Mouse (Mus musculus): ENCODE measurements around the gene Fmo5.

Fmo5 gene

DNA sequence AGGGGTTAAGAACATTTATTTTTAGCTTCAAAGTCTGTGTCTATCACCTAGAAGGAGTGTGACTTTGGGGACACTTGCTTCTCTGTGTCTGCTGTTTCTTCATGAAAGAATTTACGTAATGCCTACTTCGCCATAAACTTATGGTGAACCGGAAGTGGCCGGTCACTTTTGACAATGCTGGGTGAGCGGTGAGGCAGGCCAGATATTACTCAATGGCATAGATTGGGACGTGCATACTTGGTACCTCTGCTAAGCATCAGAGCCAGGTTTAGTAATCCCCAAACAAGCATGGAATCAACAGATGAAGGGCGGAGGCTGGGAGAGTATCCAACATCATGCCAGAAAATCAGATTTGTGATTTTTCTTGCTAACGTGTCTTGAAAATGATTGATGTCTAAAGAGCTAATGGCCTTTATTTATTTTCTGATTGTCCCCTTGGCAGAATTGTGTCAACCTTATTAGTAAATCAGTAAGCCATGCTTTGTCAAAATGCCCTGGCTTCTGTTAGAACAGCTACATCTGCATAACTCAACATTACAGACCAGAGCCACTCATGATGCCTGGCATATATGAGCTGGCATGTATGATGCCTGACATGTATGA, 2.8 kb downstream of the Fmo5 start:
- no peak for DNase-seq (ENCODE audit: low read depth, low spot score)

DNA sequence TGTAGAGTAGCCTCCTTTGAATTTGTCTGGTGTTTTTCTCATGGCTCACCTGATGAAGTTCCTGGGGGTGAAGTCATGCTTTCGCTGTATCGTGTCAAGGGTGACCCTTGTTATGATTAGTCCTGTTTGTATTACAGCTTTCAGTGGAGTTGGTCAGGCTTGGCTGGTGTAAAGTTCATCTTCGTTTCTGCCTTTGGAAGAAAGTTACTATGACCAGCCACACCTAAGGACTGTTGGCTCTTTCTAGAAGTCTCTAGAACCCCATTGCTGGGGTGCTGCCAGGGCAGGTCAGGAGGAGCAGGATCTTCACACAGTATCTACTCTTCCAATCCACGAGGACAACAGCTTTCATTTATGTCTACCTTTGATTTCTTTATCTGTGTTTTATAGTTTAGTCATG, 4.9 kb downstream of the Fmo5 start:
- no peak for DNase-seq (ENCODE audit: low read depth, low spot score)

DNA sequence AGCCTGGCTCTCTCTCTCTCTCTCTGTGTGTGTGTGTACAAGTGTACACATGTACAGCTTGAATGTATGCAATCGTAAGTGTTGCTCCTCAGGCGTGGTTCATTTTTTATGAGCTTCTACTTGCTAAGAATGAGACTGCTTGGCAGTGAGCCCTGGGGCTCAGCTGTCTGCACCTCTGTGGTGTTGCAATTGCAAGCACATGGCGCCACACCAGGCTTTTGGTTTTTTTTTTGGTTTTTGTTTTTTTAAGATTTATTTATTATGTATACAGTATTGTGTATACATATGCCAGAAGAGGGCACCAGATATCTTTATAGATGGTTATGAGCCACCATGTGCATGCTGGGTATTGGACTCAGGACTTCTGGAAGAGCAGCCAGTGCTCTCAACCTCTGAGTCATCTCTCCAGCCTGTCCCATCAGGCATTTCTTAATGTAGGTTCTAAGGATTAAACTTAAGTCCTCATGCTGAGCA, 5.7 kb downstream of the Fmo5 start:
- DNase-seq (ENCODE audit: low read depth, low spot score): no peak

DNA sequence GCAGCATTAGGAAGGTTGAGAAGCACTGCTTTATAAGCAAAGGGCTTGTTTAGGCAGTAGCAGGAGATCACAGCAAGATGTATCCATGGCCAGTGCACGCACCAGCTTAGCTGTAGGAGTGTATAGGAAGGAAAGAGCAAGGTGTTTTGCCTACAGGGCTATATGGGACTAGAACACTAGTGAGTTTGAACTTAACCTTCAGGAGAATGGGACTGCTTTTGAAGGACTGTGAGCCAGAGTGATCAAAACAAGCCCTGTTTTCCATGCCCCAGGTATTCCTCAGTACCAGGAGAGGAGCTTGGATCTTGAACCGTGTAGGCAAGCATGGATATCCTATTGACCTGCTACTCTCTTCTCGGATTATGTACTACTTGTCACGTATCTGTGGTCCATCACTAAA, 12.8 kb downstream of the Fmo5 start:
- no peak for DNase-seq (ENCODE audit: low read depth, low spot score)

DNA sequence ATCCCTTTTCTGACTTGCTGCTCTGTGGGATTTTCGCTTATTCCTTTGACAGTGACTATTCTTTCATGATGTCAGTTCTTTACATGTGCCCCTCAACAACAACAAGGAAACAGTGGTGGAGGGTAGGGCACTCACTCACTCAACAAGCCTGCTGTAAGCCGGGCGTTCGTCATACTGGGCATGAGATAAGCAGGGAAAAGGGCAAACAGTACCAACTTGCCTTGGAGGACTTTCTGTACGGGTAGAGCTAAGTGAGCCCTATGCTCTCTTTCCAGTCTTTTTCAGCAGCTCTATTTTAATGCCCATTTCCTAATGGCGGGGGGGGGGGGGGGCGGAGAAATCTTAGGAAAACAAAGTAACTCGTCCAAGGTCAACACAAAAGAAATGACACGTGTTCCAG, 13.4 kb downstream of the Fmo5 start:
- no peak for DNase-seq (ENCODE audit: low read depth, low spot score)

DNA sequence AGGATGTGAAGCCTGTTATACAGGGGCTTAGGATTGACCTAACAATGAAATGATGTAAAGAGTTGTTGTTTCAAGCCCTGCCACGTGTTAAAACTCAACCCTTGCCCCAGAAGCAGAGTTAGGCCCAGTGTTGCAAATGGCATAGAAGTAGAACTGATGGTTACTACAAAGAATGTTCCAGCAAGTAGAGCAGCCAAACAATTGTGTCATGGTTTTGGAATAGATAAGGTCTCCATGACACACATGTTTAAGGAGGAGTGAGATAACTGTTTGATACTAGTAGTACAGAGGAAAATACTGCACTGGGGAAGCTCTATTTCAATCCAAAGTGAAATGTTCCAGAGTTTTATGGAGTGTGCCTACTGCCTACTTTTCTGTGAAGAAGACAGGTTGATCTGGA, 19.9 kb downstream of the Fmo5 start:
- no peak for DNase-seq (ENCODE audit: low read depth, low spot score)

DNA sequence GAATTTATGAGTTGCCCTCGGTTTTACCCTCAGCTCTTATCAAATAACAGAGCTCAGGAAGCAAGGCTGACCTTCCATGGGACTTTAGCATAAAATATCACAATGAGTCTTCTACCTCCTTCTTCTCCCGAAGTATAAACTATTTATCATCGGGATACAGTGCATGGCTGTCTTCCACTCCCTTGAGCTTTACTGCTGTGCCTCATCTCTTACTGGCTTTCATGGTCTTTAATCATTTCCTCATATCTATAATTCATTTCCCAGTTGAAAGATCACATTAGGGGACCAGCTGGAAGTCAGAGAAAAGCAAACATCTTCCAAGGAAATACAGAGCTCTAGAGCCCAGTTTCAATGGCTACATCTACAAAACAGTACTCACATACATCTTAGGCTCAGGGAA, 20.4 kb downstream of the Fmo5 start:
- no peak for DNase-seq (ENCODE audit: low read depth, low spot score)

DNA sequence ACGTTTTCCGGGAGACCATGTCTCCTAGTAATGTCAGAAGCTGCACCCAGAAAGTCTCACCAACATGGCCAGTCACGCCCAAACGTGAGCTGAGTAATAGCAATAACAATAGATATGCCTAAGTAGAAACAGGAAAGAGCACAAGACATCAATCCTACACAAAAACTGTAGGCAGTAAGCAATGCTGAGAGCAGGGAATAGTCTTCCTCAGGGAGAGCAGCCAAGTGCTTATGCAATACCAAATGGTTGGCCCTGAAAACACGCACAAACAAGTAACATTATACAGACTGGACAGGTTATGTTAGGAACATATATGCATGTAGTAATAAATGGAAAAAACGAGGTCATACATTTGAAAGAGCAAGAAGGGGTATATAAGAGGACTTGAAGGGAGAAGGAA, 20.9 kb downstream of the Fmo5 start:
- no peak for DNase-seq (ENCODE audit: low read depth, low spot score)

DNA sequence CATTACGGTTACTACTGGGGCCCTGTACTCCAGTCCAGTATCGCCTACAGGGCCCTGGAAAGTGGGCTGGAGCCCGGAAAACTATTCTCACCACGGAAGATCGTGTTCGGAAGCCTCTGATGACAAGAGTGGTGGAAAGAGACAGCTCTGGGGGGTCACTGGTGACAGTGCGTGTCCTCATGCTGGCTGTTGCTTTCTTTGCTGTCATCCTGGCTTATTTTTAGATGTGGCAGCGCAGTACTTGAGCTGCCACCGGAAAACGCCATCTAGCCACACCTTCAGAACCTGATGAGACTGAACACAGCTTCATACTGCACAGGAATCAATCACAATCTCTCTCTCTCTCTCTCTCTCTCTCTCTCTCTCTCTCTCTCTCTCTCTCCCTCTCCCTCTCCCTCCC, 23.0 kb downstream of the Fmo5 start:
- no peak for DNase-seq (ENCODE audit: low read depth, low spot score)

DNA sequence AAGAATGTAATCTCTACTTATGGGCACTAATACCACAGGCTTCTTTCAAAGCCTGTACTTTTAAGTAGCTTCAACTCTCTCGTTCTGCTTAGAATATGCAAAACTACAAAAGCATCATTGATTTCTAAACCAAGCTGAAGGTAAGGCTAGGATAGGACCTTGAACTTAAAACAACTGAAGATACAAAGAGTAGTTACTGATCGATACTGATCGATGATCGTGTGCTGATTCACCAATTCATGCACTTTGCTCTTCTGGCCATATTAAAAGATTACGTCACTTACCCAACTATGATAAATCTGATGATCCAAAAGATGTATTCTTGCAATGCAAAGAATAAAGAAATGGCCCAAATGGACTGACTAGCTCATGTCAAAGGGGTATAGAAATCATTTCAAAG, 25.2 kb downstream of the Fmo5 start:
- DNase-seq (ENCODE audit: low read depth, low spot score): no peak

DNA sequence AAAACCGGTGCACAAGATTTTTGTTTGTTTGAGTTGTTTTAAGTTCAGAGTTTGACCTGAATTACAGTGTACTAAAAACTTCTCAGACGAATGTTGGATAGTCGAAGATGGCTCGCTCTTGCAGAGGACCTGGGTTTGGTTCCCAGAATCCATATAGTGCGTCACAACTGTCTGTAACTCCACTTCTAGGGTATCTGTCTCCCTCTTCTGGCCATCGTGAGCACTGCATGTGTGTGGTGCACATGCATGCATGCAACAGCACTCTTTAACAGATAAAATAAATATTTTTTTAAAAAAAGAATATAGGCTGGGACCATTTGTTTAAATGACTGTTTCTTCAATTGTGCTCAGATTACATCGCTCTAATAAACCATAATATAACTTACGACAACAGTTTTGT, 26.3 kb downstream of the Fmo5 start:
- DNase-seq (ENCODE audit: low read depth, low spot score): no peak

DNA sequence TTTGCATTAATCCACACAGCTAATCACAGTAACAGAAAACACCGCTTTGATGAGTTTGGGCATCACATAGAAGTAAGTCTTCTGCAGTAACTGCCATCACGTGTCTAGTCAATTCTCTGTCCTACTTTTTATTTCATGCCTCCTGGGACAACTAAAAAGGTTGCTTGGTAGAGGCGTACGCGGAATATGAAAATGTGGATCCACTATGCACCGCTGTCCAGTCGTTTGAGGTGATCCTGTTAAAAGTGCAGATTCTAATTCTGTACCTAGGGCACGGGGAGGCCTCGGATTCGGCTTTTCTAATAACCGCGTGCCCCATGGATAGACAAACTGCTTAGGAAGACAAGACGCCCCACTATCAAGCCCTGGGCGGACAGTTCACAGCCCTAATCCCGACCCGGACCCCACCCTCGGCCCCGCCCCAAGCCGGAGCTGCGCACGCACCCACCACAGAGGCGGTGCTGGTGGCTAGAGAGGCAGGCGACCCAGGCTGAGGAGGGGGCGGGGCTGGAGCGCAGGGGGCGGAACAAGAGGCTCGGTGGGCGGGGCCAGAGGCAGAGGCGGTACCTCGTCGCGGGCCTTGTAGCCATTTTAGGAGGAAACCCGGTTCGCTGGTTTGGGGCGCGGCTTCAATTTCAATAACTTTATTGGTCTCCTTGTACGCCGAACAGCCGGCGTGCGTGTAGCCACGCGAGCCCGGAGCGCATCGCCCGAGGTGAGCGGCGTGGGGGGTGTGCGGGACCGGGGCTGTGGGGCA, 29.2 kb downstream of the Fmo5 start, which contains the start of gene Prkab2:
Gene Prkab2, plus strand, starts transcription at position 539 of the 757 bp plus-strand sequence.
- peak; percentile 96 for DNase-seq (ENCODE audit: low read depth, low spot score)

DNA sequence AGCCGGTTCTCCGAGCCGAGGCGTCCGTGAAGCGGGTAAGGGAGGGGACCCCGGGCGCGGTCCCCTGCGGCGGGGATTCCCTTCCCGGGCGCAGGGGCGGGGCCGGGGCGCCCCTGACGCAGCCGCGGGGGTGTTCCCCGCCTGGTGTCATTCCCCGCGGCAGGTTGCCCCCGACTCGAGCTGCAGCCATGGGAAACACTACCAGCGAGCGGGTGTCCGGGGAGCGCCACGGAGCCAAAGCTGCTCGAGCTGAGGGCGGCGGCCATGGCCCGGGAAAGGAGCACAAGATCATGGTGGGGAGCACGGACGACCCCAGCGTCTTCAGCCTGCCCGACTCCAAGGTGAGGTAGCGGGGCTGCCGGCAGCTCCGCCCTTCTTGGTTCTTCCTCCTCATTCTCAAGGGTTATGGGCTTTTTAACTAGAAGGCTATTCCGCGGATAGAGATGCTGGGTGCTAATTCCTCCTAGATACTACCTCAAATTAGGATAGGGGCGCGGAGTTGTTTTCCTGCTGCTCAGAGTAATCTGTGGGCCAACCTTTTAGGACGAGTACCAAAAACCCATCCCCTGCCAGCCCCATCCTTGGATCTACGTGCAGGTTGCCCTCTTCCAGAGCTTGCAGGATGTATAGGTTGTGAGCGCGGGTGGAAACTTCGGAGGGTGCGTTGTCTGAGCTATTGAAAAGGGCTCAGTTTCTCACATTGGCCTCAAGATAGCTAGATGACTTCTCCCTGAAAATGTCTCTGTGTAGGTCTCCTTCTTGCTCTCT, 30.0 kb downstream of the Fmo5 start:
- DNase-seq (ENCODE audit: low read depth, low spot score): no peak

DNA sequence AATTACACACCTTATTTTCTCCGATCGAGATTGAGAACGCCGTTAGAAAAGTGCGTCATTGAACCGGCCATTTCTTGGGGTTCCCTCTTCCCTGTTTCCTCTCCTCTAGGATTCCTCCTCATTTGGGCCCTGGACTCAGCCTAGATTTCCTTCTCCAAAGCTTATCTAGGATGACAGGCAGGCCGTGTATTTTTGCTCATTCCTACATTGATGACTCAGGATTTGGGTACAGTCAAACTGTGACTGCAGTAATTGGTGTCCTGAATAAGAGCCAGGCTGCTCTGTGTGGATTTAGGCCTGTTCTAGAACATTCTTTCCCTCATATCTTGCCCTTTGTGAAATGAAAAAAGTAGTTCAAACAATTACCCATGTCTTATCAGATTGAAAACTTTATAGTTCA, 31.1 kb downstream of the Fmo5 start:
- DNase-seq (ENCODE audit: low read depth, low spot score): no peak

DNA sequence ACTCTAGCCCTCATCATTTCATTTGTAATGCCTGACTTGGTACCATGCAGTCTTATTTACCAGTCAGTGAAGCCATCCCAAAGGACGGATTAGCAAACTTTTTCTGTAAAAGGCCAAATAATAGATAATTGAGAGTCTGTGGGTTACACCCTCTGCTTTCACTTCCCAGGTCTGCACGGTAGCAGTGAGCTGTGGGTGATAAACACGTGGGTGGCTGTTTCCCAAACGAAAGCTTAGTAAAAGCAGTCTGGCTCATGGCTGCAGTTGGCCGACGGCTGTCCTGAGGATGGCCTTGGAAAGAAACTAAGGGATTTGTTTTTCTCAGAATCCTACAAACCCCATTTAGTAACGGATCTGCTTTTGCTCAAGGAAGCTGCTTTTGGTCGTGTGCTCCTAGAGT, 32.6 kb downstream of the Fmo5 start:
- DNase-seq (ENCODE audit: low read depth, low spot score): no peak

DNA sequence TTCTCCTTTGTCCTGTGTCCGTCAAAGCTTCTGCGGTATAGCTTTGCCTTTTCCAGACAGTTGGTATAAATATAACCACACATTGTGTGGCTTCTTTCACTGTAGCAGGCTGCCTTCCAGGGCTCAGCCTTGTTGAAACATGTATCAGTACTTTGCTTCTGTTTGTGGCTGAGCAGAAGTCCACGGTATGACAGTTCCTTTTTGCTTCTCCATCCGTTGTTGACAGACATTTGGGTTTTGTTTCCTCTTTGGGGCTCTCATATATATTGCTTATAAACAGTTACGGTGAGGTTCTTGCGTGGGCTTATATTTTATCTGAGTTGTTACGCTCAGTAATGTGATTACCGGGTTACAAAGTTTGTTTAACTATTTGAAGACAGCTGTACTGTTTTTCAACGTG, 36.9 kb downstream of the Fmo5 start:
- no peak for DNase-seq (ENCODE audit: low read depth, low spot score)

DNA sequence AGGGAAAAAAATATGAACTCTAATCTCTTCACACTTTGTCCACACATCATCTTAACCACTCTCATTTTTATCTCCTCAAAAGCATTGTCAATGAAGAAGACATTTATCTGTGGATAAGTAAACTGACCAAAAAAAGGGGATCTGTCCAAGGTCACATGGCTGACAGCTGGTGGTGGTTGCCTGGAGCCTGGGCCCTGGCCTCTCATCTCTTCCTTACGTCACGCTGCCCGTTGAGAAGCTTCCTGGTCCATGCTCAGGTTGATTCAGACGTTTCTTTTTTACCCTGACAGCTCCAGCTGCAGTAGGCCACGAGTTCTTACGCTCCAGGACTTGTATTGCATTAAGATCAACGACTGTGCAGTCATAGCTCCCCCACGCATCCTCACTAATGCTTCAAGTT, 37.5 kb downstream of the Fmo5 start:
- DNase-seq (ENCODE audit: low read depth, low spot score): no peak

DNA sequence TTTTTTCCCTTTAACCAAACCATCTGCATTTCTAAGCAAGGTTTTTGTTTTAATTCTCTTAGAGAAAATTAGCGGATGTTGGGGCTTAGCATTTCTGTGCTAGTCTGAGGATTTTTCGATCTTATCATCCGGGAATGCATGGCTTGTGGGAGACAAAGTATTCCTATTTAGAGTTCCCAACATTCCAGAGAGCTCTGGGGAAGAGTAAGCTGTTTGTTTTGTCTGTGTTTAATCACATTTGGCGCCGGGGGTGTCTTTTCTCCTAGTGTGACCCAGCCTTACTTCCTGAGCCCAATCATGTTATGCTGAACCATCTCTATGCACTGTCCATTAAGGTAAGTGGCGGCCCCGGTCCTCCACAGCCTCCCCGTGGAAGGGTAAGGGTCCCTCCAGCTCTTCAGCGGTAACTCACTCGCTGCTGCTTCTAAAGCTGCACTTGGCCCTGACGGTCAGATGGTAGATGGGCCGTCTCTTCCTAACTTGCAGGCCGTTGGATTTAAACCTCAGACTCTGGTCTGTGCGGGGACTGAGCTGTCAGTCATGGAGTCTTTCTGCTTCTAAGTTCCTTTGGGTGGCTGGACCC, 38.6 kb downstream of the Fmo5 start:
- DNase-seq (ENCODE audit: low read depth, low spot score): no peak

DNA sequence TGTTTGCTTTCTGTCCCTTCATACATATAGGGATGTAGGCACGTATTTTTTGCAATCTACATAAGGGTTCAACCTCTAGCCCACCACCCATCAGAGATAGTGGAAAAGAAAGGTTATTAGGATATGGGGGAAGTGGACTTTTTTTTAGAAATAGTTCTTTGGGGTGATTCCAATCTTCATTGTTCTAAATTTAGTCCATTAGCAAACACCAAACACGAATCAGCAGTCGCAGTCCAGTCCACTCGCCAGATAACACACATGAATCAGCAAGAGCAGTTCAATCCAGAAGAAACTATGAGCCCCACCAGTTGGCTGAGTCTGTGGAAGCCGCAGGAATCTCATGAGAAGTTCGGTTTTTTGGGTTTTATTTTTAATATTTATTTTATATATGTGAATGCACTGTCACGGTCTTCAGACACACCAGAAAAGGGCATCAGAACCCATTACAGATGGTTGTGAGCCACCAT, 46.1 kb downstream of the Fmo5 start, which contains the start of gene Gm17651:
Gene Gm17651, minus strand, starts transcription at position 51 of the 467 bp plus-strand sequence.
- no peak for DNase-seq (ENCODE audit: low read depth, low spot score)

DNA sequence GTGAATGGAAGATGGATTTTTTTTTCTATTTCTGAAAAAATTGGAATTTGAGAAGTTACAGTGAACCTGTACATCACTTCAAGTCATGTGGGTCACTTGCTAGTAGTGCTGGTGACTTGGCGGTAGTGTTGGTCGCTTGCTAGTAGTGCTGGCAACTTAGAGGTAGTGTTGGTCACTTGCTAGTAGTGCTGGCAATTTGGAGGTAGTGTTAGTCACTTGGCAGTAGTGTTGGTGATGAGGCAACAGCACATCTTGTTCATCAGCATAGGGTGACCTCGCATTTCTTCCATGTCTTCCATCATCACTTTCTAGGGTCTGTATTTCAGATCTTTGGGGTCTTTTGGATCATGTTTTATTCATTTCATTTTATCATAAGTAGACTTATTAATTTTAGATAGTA, 47.5 kb downstream of the Fmo5 start:
- DNase-seq (ENCODE audit: low read depth, low spot score): no peak

DNA sequence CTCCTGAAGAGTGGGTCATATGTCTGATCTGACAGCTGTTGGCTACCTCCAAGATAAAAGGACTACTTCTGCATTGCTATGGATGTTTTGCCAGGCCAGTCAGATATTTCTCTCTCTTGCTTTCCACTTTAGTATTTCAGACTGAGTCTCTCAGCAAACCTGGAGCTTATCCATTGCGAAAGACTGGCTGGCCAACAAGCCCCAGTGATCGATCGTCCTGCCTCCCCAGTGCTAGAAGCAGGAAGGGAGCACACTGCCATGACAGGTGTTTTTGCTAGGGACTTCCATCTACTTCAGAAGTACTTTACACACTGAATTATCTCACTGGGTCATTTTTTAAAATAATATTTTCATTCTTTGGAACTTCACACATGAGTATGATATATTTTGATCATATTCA, 49.8 kb downstream of the Fmo5 start:
- no peak for DNase-seq (ENCODE audit: low read depth, low spot score)
